9 mouse cellular contexts compared by ENCODE assay signal in genomic region chr10:20966090-20966489, GRCm38 (mm10). TPM values are rescaled to one million over a fixed set of nuclear protein-coding genes. Genes with fewer than 3 reads are reported as not detected.
DNase-seq lines count a peak whose midpoint lies in the region; ATAC-seq and TF ChIP-seq lines count a peak whose summit lies in the region.
"Had no signal": no experiment of that assay in that cellular context is flagged by ENCODE, and none has a peak within 500 bp of the region (broad histone marks: within the 10 kb centered on the region; RNA-seq: fewer than 3 reads in every experiment).

No protein-coding gene starts in this region.

- TF ChIP-seq POLR2A in ES-Bruce4 (IDR thresholded peaks at IDR 0.05; ENCODE audit: insufficient read depth, low read length), result no peak

- TF ChIP-seq EP300 in ES-Bruce4 (IDR thresholded peaks at IDR 0.05; ENCODE audit: insufficient read depth, low read depth, low read length), result no peak

- WGBS in lung, embryonic 14.5 days, result 33% methylated on average over 12 of the region's 12 CpGs

- no peaks in the 10 kb centered on the region for H3K4me1 ChIP-seq in ES-Bruce4 (ENCODE audit: control insufficient read depth, insufficient read depth, low read length)
- no peaks in the 10 kb centered on the region for H3K4me1 ChIP-seq in lung, embryonic 14.5 days (ENCODE audit: insufficient read depth)
- H3K4me1 ChIP-seq: heart, embryonic 15.5 days had no signal

- TF ChIP-seq CTCF in ES-Bruce4 (IDR thresholded peaks at IDR 0.05; ENCODE audit: low read depth, low read length), result peak; percentile 92
- peak; percentile 97 for TF ChIP-seq CTCF in lung, embryonic 14.5 days (IDR thresholded peaks at IDR 0.05; ENCODE audit: low read depth)

- intact Hi-C loops in heart, postnatal 14 days (cut with DNase I), result no loop called here

- H3K4me2 ChIP-seq in lung, embryonic 14.5 days, result no peak overlapping the region
- H3K4me2 ChIP-seq: heart, embryonic 15.5 days had no signal

- H3K4me3 ChIP-seq in ES-Bruce4 (ENCODE audit: low read depth, low read length), result no peak overlapping the region
- no peak overlapping the region for H3K4me3 ChIP-seq in lung, embryonic 14.5 days (ENCODE audit: low read depth, low read length)
- H3K4me3 ChIP-seq: heart, embryonic 15.5 days had no signal

- peak; percentile 80 for ATAC-seq in lung, embryonic 14.5 days (ENCODE audit: insufficient read depth)

- H3K36me3 ChIP-seq in ES-Bruce4 (ENCODE audit: control insufficient read depth, insufficient read depth, low read length, poor library complexity, severe bottlenecking), result no peaks in the 10 kb centered on the region
- peaks cover 9% of the 10 kb centered on the region; the same call in 1 of the 2 replicates for H3K36me3 ChIP-seq in lung, embryonic 14.5 days (ENCODE audit: insufficient read depth)

- H3K9me3 ChIP-seq in ES-Bruce4 (replicated peaks; ENCODE audit: control insufficient read depth, insufficient read depth, low read length, poor library complexity, severe bottlenecking), result peaks cover 15% of the 10 kb centered on the region
- H3K9me3 ChIP-seq in lung, embryonic 14.5 days (ENCODE audit: low read depth, low read length), result no peaks in the 10 kb centered on the region

- H3K27me3 ChIP-seq in ES-Bruce4 (ENCODE audit: control insufficient read depth, insufficient read depth, low read length, poor library complexity, severe bottlenecking), result no peaks in the 10 kb centered on the region
- H3K27me3 ChIP-seq in lung, embryonic 14.5 days (ENCODE audit: insufficient read depth, low read length), result no peaks in the 10 kb centered on the region
- H3K27me3 ChIP-seq: heart, embryonic 15.5 days had no signal

- H3K9ac ChIP-seq in ES-Bruce4 (ENCODE audit: low read depth, poor library complexity, severe bottlenecking), result no peak overlapping the region
- H3K9ac ChIP-seq in lung, embryonic 14.5 days, result no peak overlapping the region
- H3K9ac ChIP-seq: heart, embryonic 15.5 days had no signal

- DNase-seq in c-Kit-negative CD71-positive TER-119-positive erythroid progenitor cells, embryonic 14.5 days (ENCODE audit: low read depth, low spot score), result peak; percentile 62
- peak; percentile 53 for DNase-seq in fibroblast of lung, adult 2 months (ENCODE audit: low read depth)
- peak; percentile 75 to 80 for DNase-seq in heart, postnatal 14 days
- peak; percentile 78 for DNase-seq in layer of hippocampus, adult 11-12 months (ENCODE audit: low spot score)
- DNase-seq in lung, embryonic 14.5 days, result peak; percentile 88
- peak; percentile 39 for DNase-seq in ovary, postnatal 14 days (ENCODE audit: low spot score)
- peak; percentile 82 for DNase-seq in thymus, postnatal 14 days

- no peak overlapping the region for H3K27ac ChIP-seq in ES-Bruce4 (ENCODE audit: insufficient read depth, low read length)
- no peak overlapping the region for H3K27ac ChIP-seq in lung, embryonic 14.5 days (ENCODE audit: low read depth)
- H3K27ac ChIP-seq: heart, embryonic 15.5 days had no signal

RNA-seq across cellular contexts. Expression of gene Ahi1, which starts 13.7 kb away (rescaled TPM):
- polyA plus RNA-seq in ES-Bruce4 (2011; ENCODE audit: insufficient read depth, insufficient read length, low read depth, missing spikeins), result 11.2 and 12.7 TPM in 2 replicates
- total RNA-seq in heart, postnatal 14 days (2021), result 1 to 10 TPM; 1.7 to 2.1 TPM
- polyA plus RNA-seq in lung, embryonic 14.5 days (2014; fragmentation: Nextera tagmentation; extraction: Ambion mirVana), result 7.9 and 8.1 TPM in 2 replicates
